Mouse (Mus musculus): ENCODE measurements around the gene Gskip.

Gskip gene

GRCm38 (mm10) chr12:105722657-105723056 is 38.0 kb downstream of the Gskip start:
- DNase-seq (ENCODE audit: low spot score) = no peak

- DNase-seq (ENCODE audit: low spot score) = no peak
Measured at GRCm38 (mm10) chr12:105724616-105725015, 40.0 kb downstream of the Gskip start.

GRCm38 (mm10) chr12:105725736-105726135 is 41.1 kb downstream of the Gskip start:
- DNase-seq (ENCODE audit: low spot score) = no peak

GRCm38 (mm10) chr12:105727268-105727667 is 42.6 kb downstream of the Gskip start:
- DNase-seq (ENCODE audit: low spot score) = no peak

GRCm38 (mm10) chr12:105727964-105728363 is 43.3 kb downstream of the Gskip start:
- no peak for DNase-seq (ENCODE audit: low spot score)

- no peak for DNase-seq (ENCODE audit: low spot score)
Measured at GRCm38 (mm10) chr12:105730851-105731460, 46.3 kb downstream of the Gskip start.

GRCm38 (mm10) chr12:105733370-105734159 is 48.9 kb downstream of the Gskip start:
- DNase-seq (ENCODE audit: low spot score) = no peak

- no peak for DNase-seq (ENCODE audit: low spot score)
Measured at GRCm38 (mm10) chr12:105735226-105735888, 50.7 kb downstream of the Gskip start.

GRCm38 (mm10) chr12:105735889-105736251 is 51.2 kb downstream of the Gskip start:
- DNase-seq (ENCODE audit: low spot score) = no peak

- no peak for DNase-seq (ENCODE audit: low spot score)
Measured at GRCm38 (mm10) chr12:105738316-105739096, 53.9 kb downstream of the Gskip start.

GRCm38 (mm10) chr12:105739656-105740055 is 55.0 kb downstream of the Gskip start:
- no peak for DNase-seq (ENCODE audit: low spot score)

GRCm38 (mm10) chr12:105748114-105748513 is 63.5 kb downstream of the Gskip start:
- DNase-seq (ENCODE audit: low spot score) = no peak

All from urinary bladder, postnatal 10 days (tissue).